Mouse (Mus musculus) cerebellum, adult 2 months (tissue): ENCODE results near the gene Sema5a.

ENCODE experiments used
- CTCF ChIP-seq: fragments of 200-500 bp; IDR thresholded peaks from 2 replicates; pipeline ENCODE4 v1.5.1; 2011; ENCODE audit warnings: low read depth, mild to moderate bottlenecking, control low read depth, low read length, moderate library complexity, borderline replicate concordance; ENCODE audit not compliant: insufficient read depth
- POLR2A ChIP-seq: fragments of 200-500 bp; IDR thresholded peaks from 2 replicates; pipeline ENCODE4 v1.6.1; 2011; ENCODE audit warnings: low read length, control low read depth, borderline replicate concordance; ENCODE audit not compliant: insufficient read depth

DNA sequence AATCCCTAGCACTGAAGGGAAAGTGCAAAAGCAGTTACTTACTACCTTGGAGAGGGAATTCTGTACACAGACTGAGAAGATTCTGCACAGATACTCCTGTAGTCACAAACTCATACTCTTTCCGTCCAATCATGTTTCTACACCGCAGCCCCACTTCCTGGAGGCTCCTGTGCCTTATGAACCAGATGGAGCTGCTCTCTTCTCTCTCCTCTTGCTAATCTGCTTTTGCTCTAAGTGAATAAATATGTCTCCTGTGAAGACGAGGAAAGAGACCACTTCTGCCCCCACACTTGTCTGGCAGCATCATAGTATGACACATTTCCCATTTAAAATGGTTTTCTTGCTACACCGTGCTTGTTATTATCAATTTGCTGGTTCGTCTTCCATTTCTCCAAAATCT, 41.4 kb upstream of the Sema5a start:
- TF ChIP-seq CTCF (no peak), POLR2A (no peak)
